Mouse (Mus musculus) intestine, postnatal 0 days (tissue): ENCODE measurements around the gene Ptprg. TPM values are rescaled to one million over a fixed set of nuclear protein-coding genes. Genes with fewer than 3 reads are reported as not detected.
A peak's percentile ranks its signal among the peaks of the same experiment; 100 is the strongest.

Experiments used
- ATAC-seq: fragments of 200-750 bp; cut with Nextera tagmentation; 2 replicates; pipeline ENCODE4 v1.8.0; 2017; ENCODE audit warnings: mild to moderate bottlenecking, moderate TSS enrichment, moderate library complexity
- H3K27ac ChIP-seq: fragments of 300-500 bp; sonication (generic); 2 replicates; pipeline ENCODE4 v1.5.1; 2014; ENCODE audit warnings: mild to moderate bottlenecking, low read depth, low read length, moderate library complexity
- H3K27me3 ChIP-seq: fragments of 300-500 bp; sonication (generic); replicated peaks from 2 replicates; pipeline ENCODE4 v1.6.1; 2014; ENCODE audit warnings: low read length, mixed read lengths; ENCODE audit not compliant: control insufficient read depth, insufficient read depth
- H3K36me3 ChIP-seq: fragments of 300-500 bp; sonication (generic); 2 replicates; pipeline ENCODE4 v1.6.1; 2014; ENCODE audit warnings: mild to moderate bottlenecking, moderate library complexity; ENCODE audit not compliant: control insufficient read depth, insufficient read depth
- H3K4me1 ChIP-seq: fragments of 300-500 bp; sonication (generic); replicated peaks from 2 replicates; pipeline ENCODE4 v1.6.1; 2014; ENCODE audit warnings: antibody characterized with exemption, low read length, mixed read lengths; ENCODE audit not compliant: control insufficient read depth, insufficient read depth
- H3K4me2 ChIP-seq: fragments of 300-500 bp; sonication (generic); replicated peaks from 2 replicates; pipeline ENCODE4 v1.6.1; 2014; ENCODE audit warnings: low read depth, mild to moderate bottlenecking, moderate library complexity
- H3K4me3 ChIP-seq: fragments of 300-500 bp; sonication (generic); 2 replicates; pipeline ENCODE4 v1.5.1; 2014; ENCODE audit warnings: low read depth, low read length
- H3K9ac ChIP-seq: fragments of 300-500 bp; sonication (generic); 2 replicates; pipeline ENCODE4 v1.6.1; 2014; ENCODE audit warnings: mild to moderate bottlenecking, low read depth, low read length
- H3K9me3 ChIP-seq: fragments of 300-500 bp; sonication (generic); 2 replicates; pipeline ENCODE4 v1.6.1; 2016; ENCODE audit warnings: mixed run types; ENCODE audit not compliant: control insufficient read depth
- CTCF ChIP-seq: sonication (generic); IDR thresholded peaks from 2 replicates; pipeline ENCODE4 v1.5.1; 2016; ENCODE audit warnings: low read depth, mild to moderate bottlenecking, control low read depth, antibody characterized with exemption, moderate library complexity
- WGBS: fragments of 180-500 bp; shearing (Covaris S2); extraction: QIAGEN DNeasy Blood & Tissue Kit; methylation state at CpG from one replicate; pipeline ENCODE4 v1.1.7; 2014; 5-methylcytosine and 5-hydroxymethylcytosine counted together
- polyA plus RNA-seq: library from polyadenylated mRNA; unstranded; fragments of >200 nt; fragmentation: Nextera tagmentation; extraction: Ambion mirVana; gene quantifications from 2 replicates; pipeline ENCODE4 v1.2.1, GENCODE M21; 2015

Gene Ptprg
- polyA plus RNA-seq, 1 experiment from 2014 or later, result 3.7 TPM

DNA sequence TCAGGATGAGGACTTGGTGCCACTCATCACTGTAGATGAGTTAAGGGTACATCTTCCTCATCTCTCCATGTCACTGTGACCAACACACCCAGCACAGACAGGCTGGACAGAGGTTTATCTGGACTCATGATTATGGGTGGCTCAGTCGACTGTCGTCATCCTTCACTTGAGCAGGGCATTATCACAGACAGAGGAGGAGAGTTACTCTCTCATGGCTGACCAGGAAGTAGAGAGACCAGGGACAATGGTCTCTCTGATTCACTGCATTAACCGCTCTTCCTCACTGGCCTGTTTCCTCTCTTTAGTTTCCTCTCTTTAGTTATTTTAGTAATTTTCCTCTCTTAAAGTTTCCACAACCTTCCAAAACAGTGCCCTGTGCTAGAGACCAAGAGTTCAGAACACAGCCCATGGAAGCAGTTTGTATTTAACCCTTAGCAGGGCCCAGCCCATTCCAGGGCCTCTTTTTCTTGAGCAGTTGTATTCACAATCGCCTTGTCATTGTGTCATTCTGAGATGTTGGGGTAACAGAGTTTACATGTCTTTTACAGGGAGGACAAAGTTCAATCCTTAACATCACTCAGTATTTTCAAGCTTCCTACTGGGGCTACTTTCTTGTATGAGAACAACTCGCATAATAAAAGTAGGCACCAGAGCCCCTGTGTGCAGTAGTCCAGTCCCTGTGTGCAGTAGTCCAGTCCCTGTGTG is 31.7 kb downstream of the Ptprg start:
- WGBS, result 47% methylated on average over 5 of the region's 5 CpGs
- no peaks in the 10 kb centered on the region for H3K27me3 ChIP-seq
- H3K4me1 ChIP-seq, result no peaks in the 10 kb centered on the region
- TF ChIP-seq CTCF, result no peak
- H3K36me3 ChIP-seq, result no peaks in the 10 kb centered on the region
- H3K9ac ChIP-seq, result no peak overlapping the region
- no peak overlapping the region for H3K4me2 ChIP-seq
- peak; percentile 82 for ATAC-seq
- H3K4me3 ChIP-seq, result no peak overlapping the region
- peak overlapping the region; percentile 41 for H3K27ac ChIP-seq
- H3K9me3 ChIP-seq, result peaks cover 3% of the 10 kb centered on the region; the same call in 1 of the 2 replicates

- Histone ChIP-seq H3K36me3 (no peaks in the 10 kb centered on the region), H3K27me3 (no peaks in the 10 kb centered on the region), H3K4me2 (no peak overlapping the region), H3K9ac (no peak overlapping the region), H3K4me3 (no peak overlapping the region), H3K9me3 (no peaks in the 10 kb centered on the region), H3K4me1 (no peaks in the 10 kb centered on the region), H3K27ac (no peak overlapping the region)
- ATAC-seq, result no peak
- WGBS, result 58% methylated on average over 8 of the region's 8 CpGs
- TF ChIP-seq CTCF, result no peak
These were observed 37.1 kb downstream of the Ptprg start for GRCm38 (mm10) chr14:11590387-11590786.

- H3K36me3 ChIP-seq, result no peaks in the 10 kb centered on the region
- H3K4me1 ChIP-seq, result no peaks in the 10 kb centered on the region
- TF ChIP-seq CTCF, result no peak
- no peak overlapping the region for H3K4me3 ChIP-seq
- H3K9ac ChIP-seq, result no peak overlapping the region
- no peaks in the 10 kb centered on the region for H3K9me3 ChIP-seq
- no peak for ATAC-seq
- 34% methylated on average over 2 of the region's 2 CpGs for WGBS
- H3K4me2 ChIP-seq, result no peak overlapping the region
- H3K27ac ChIP-seq, result no peak overlapping the region
- H3K27me3 ChIP-seq, result no peaks in the 10 kb centered on the region
These were observed 39.3 kb downstream of the Ptprg start for GRCm38 (mm10) chr14:11592650-11593049.

DNA sequence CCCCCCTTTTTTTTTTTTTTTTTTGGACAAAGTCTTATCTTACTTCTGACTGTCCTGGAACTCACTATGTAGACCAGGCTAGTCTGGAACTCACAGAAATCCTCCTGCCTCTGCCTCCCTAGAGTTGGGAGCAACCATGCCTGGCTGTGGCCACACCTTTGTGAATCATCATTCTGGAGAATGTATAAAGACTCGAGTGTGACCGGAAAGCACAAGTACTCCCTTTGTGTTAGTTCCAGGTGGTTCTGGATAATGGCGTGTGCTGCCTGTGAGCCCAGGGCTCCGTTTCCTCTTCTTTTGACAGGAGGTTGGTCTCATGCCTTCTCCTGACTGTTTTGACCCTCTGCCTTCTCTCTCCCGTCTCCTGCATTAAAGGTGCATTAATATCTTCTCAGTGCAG is 41.0 kb downstream of the Ptprg start:
- H3K4me2 ChIP-seq, result no peak overlapping the region
- no peaks in the 10 kb centered on the region for H3K9me3 ChIP-seq
- ATAC-seq, result no peak
- no peak overlapping the region for H3K27ac ChIP-seq
- no peaks in the 10 kb centered on the region for H3K4me1 ChIP-seq
- 92% methylated on average over 5 of the region's 5 CpGs for WGBS
- TF ChIP-seq CTCF, result no peak
- no peaks in the 10 kb centered on the region for H3K27me3 ChIP-seq
- no peaks in the 10 kb centered on the region for H3K36me3 ChIP-seq
- no peak overlapping the region for H3K9ac ChIP-seq
- H3K4me3 ChIP-seq, result no peak overlapping the region

GRCm38 (mm10) chr14:11604133-11604865 is 51.0 kb downstream of the Ptprg start:
- H3K27ac ChIP-seq, result no peak overlapping the region
- no peaks in the 10 kb centered on the region for H3K9me3 ChIP-seq
- no peak overlapping the region for H3K9ac ChIP-seq
- no peak overlapping the region for H3K4me2 ChIP-seq
- H3K27me3 ChIP-seq, result no peaks in the 10 kb centered on the region
- no peaks in the 10 kb centered on the region for H3K36me3 ChIP-seq
- H3K4me1 ChIP-seq, result no peaks in the 10 kb centered on the region
- no peak for ATAC-seq
- WGBS, result 74% methylated on average over 8 of the region's 8 CpGs
- TF ChIP-seq CTCF, result no peak
- H3K4me3 ChIP-seq, result no peak overlapping the region

DNA sequence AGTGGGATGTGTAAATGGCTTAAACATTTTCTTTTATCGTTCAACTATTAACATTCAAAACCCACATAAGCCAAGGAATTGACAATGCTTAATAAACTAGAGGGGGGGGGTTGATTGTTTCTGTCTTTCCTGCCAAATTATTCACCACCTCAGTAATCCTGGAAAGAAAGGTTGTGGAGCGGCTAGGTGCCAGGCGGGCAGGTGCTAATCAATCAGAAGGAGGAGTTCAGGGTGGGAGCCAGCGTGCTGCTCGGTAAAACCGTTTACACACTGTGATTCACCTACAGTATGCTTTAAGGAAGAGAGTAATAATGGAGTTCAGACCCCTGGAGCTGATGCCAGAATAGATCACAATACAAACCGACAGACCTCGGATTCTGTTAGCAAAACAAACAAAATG is 55.0 kb downstream of the Ptprg start:
- no peak for ATAC-seq

More for the DNA sequence above, 55.0 kb downstream of the Ptprg start:
- H3K4me3 ChIP-seq, result no peak overlapping the region
- 44% methylated on average over 8 of the region's 8 CpGs for WGBS
- no peak for TF ChIP-seq CTCF
- H3K27ac ChIP-seq, result no peak overlapping the region
- H3K4me2 ChIP-seq, result no peak overlapping the region
- no peak overlapping the region for H3K9ac ChIP-seq
- H3K9me3 ChIP-seq, result no peaks in the 10 kb centered on the region
- H3K4me1 ChIP-seq, result no peaks in the 10 kb centered on the region
- H3K36me3 ChIP-seq, result no peaks in the 10 kb centered on the region
- H3K27me3 ChIP-seq, result no peaks in the 10 kb centered on the region
